Mouse (Mus musculus): ENCODE results near the gene Exo5.
A peak's percentile ranks its signal among the peaks of the same experiment; 100 is the strongest.

Gene Exo5

DNA sequence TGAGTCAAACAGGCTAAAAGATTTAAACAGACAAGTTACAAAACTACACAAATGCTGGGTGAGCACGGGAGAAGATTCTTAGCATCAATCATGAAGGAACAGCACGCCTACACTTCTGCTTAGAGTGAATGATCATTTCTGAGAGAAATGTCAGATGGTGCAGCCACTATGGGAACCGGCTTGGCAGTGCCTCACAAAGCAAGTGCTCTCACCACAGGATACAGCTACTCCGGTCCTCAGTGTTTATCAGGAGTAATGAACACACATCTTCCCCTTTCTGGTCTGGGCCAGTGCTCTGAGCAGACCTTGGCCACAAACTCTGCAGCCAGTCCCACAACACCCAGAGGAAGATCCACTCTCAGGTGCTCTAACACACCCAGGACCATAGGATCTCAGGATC lies 20.3 kb downstream of the Exo5 start:
- DNase-seq, result peak in 1 of 2 experiments; percentile 38

DNA sequence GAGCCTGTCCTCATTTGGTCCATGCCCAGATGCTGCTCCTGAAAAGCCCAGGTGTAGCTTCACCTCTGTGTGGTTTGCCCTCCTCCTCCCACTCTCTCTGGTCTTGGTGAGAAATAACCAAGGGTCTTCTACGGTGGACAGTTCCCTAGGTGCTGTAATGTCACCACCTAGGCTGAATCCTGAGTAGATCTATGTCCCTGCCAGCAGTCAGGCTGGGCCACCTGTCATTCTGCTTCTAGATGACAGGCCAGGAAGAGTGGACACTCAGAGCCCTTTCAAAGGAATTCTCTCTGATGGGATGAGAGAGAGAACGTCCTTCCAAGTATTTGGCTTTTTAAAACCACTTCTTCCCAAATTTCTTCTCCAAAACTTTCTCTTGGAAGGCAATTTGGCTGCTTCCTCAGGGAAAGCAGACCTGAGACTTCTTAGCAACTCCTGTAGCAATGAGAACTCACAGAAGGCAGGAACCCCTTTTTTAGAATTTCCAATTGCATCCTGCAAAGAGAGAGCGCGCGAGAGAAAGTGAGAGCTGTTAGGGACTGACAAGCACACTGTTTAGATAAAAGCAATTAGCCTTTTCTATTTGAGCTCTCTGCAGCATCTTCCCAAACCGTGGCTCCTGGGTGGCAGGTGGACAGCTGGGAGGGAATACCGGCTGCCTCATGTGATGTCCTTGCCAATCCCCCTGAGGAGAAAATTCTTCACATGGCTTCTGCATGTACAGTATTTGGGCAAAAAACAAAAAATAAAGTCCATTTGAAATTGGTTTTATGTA lies 28.8 kb downstream of the Exo5 start:
- DNase-seq, result peak in 1 of 2 experiments; percentile 45

DNA sequence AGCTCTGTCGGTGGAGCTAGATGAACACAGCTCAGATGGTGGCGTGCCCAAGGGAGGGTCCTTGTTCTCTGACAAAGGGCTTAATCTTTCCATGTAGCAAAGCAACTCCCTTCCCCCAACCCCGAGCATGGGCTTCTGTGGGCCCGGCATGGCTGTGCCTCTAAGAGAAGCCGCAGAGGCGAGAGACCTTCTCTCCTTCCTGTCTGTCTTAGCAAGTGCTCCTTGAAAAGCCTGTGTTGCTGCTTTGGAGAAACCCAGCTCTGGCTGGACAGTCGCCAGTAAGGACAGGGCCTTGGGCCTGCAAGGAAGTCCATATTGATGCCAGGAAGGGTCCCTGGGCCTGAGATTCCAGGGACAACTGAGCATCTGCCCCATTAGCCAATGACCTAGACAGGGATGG lies 29.6 kb downstream of the Exo5 start:
- peak; percentile 55 to 63 for DNase-seq

DNA sequence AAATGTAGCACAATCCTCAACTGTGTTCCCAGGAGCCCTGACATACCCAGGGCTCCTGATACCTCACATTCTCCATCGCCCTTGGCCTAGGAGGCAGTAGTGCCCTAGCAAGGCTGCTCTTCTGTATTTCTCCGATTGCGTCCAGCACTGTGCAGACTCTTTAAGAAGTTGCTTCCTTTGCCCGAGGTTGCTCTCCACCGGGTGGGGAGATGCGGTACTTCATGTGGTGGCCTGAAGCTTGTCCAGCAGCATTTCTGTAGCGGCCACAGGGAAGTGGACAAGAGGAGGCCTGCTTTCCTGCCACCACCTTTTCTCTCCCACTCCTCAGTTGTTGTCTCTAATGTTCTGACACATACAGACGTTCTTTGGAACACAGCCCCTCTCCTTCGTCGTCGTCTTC lies 30.2 kb downstream of the Exo5 start:
- peak; percentile 46 to 63 for DNase-seq

DNA sequence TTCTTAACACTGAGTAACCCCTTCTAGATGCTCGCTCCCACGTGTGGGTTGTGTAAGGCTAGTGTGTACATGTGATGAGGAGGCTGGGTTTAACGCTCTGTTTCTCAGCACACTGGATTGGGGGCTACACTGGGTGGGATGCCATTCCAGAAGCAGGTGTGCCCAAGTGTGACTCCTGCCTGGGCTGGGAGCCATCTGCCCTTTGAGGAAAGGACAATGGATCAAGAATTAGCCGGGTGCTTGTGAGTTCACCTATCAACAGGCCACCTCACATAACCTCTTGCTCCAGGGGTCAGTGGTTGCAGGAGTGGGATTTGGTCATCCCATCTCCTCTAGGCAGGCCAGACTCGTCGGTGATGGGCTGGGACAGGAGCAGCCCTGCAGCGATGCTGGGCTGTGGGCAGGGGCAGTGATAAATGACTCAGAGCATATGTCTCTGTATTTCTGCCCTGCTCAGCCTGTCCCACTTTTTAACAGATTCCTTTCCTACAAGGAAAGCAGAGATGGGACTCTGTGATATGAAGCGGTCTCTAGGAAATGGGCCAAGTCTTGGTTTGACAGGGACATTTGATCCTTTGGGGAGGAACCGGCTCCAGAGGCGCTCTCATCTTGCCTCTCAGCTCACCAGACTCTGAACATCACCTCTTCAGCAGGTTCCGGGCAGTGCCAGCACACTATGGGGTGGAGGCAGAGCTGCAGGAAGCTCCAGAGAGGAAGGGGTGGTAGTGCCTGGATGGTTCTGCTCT lies 31.0 kb downstream of the Exo5 start:
- peak; percentile 49 to 66 for DNase-seq

DNA sequence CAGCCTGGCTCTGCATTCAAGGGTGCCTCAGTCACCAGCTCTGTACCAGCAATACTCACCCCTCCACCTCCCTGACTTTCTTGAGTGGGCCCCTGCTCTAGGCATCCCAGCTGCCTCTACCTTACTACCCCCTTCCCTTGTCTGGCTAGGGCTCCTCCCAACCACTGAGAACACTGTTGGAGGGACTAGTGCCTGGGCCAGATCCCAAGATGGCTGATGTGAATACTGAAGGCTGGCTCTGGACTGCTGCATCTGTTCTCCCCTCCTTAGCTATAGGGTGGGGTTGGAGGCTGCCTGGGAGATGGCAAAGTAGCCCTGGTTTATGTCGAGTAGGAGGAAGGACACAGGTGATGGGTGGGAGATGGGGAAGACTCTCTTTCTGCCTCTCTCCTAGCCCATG lies 32.3 kb downstream of the Exo5 start:
- DNase-seq, result peak; percentile 41 to 59

DNA sequence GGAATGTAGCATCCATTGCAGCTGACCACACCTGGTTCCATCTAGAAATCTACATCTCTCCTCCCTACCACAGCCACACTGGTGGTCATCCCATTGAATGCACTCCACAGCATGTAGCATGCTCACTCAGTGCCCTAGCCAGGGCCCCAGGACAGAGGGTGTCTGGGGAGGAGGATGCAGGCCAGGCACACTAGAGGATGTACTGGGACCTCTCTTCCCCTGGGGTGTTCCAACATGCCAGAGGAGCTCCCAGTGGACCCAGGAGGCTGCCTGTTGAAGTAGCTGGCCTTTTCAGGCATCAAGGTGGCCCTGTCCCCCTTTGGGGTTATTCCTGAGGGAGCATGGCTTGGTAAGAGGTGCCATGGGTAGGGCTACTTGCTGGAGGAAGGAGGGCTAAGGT lies 32.9 kb downstream of the Exo5 start:
- DNase-seq, result no peak

DNA sequence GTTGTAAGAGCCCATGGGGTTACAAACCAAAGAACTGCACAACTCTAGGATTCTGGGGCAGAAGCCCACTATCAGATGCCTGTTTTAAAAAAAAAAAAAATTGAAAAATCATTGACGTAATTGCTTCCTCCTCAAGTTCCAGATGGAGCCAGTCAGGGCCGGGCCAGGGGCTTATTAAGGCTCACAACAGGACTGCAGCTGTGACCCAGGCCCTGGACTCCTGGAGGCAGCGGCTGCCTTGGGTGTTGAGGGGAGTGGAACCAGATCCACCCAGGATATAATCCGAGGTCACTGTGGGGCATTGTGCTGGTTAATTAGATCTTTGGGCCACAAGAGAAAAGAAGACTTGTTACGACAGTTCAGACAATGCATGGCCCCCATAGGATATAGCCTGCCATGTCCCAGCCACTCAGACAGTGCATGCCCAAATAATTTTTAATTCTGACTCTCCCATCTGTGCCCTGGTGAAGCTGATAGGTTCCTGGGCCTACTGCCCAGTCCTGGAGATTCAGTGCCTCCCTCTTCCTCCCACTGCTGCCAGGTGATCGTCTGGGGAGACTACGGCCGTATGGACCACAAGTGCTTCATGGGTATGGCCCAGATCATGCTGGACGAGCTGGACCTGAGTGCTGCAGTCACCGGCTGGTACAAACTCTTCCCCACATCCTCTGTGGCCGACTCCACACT lies 33.9 kb downstream of the Exo5 start:
- DNase-seq, result peak; percentile 87 to 93

DNA sequence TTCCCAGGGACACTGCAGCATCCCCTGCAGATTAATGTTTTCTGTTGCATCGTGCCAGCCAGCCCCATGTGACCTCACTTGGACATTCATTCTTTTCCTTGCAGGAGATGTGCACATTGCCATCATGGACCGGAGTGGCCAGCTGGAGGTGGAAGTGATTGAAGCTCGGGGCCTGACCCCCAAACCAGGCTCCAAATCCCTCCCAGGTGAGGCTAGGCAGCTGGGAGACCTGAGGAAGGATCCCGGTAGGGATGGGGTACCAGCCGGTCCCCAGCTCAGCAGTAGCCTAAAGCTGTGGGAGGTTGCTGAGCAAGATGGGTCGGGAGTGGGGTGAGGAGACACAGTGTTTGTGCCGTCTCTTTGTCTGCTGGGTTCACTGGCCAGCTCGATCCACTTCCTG lies 35.9 kb downstream of the Exo5 start:
- DNase-seq, result no peak

DNA sequence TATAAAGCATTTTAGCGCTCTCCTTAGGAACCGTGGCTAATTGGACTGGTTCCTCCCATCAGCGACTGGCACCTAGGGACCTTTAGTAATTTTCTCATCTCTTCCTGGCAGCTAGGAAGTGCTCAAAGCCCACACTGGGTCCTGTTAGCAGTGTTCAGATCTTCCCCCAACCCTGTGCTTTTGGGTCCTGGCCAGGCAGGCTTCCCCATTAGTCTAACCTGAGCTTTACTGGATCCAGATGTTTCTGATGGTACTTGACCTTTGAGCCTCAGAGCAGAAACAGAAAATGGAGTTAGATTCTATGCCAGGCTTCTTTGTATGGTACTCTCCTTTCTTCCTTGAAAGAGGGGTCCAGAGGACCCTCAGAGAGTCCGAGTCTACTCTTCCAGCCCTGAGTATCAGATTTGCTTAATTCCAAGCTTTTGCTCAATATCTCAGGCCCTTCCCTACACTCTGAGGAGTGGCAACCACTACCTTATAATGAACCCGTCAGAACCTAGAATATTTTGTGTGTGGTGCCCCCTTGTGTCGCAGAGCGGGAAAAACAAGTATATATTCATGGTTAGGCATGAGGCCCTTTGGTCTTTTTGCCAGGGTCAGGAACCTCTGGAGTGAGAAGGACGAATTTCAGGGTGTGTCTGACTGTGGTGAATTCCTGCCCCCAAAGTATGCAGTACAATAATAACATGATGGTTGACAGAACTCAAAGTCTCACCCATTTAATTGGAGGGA lies 37.3 kb downstream of the Exo5 start:
- peak; percentile 77 to 79 for DNase-seq

DNA sequence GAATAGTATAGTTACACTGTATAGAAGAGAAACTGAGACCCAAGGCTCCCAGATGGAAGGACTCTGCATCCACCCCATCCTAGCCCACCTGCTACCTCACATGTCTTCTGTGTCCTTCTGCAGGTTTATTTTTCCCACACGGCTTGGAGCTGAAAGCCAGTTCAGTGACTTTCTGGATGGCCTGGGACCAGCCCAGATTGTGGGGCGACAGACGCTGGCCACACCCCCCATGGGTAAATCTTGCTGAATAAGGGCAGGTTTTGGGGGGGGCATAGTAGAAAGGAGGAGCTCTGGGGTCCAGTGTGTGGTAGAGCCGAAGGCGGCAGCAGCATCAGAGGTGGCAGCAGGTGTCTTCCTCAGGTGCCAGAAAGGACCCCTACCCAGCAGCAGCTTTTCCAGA lies 38.0 kb downstream of the Exo5 start:
- DNase-seq, result peak; percentile 43 to 45

DNA sequence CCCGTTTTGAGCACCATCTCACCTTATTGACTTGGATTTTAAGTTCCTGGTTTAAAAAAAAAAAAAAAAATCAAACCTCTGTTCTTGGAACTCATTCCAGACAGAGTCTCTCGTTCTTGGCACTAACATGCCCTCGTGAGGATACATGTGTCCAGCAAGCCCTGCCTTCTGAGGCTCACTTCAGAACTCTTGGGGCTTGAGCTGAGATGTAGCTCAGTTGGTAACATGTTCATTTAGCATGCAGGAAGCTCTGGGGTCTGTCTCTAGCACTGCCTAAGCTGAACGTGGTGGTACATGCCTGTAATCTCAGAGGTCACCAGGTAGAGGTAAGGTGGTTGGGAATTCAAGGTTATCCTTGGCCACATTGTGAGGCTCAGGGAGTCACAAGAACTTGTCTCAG lies 38.7 kb downstream of the Exo5 start:
- DNase-seq, result no peak

DNA sequence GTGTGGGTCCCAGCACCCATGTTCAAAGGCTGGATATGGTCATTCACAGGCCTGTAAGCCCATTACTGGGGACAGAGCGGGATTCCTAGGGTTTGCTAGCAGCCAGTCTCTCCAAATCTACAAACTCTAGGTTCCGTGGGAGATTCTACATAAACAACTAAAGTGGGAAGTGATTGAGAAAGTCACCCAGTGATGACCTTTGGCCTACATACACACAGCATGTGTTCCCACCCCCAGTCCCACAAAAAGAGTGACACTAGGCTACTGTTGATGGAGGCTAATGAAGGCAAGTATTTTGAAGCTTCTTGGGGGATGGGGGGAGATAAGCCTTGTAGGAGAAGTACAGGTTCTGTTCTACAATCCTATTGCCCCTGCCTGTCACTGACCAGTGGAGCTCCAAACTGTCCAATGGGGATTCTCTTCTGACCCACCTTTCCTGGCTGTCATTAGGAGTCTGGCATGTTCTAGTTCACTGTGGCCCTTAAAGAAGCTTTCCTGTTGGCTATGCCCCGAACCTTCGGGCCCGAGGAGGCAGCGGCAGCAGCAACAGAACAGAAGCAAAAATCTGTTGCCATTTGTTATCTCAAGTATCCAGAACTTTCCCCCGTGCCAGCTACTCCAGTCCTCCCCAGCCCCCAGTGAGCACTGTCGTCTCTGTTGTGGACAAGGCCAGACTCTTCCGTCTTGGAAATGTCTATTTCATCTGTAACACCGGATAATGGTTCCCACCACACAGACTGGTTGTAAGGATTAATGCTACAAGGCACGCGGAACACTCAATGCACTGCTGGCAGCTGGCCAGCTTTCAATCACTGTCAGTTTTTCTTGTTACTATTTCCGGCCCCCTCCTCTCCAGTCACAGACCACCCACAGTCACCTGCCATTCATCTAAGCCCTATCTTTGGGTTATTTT lies 39.4 kb downstream of the Exo5 start:
- peak; percentile 42 to 49 for DNase-seq

DNA sequence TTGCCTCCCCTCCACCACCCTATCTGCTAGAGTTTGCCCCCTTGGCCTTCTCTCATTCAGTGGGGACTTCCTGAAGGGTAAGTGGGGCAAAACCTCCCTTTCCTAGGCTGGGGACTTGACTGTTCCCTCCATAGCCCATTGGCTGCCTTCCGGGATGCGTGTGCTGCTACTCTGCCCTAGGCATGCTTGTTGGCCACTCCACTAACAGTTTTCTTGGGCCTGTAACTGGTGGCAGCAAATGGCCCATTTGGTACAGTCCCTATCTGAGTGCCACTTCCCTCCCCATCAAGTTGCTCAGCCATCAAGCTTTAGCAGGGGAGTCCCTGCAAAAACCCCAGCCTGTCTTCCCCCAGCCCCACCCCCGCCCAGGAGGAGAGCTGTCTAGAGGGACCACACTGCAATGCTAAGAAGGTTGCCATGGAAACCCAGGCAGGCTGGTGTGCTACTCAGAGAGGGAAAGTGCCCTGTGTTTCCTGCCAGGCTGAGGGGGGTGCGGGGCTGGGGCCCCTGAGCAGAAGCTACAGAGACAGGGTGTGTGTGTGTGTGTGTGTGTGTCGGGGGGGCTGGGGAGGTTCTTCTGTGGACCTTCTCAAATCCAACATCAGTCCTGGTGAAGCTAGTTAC lies 42.7 kb downstream of the Exo5 start:
- peak; percentile 42 to 54 for DNase-seq

DNA sequence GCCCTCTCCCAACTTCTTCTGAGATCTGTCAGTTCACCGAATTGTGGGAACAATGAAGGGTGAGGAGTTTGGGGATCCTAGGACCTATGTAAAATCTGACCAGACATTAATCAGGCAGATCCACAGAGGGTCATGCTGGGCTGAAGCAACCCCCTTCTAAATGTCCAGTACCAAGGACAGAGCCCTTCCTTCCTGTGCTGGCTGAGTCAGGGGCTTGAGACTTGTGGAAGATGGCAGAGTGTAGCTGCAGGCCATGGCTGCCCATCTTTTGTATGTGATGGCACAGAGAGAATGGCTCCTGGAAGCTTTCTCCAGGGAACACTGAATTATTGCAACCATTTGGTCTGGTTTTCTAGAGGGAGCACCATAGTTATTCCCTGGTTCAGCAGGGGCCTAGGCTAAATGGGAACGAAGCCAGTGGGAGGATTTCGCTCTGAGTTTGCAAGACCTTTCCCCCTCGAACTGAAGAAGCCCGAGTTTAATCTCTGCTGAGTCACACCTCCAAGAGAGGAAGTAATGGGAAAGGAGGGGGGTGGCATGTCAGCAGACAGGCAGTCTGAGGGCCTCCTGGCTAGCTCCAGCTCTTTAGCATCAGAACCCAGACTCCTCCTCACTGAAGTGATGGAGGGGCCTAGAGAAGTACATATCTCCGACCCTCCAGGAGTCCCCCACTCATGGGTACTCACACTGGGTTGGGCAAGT lies 43.9 kb downstream of the Exo5 start:
- DNase-seq, result no peak

DNA sequence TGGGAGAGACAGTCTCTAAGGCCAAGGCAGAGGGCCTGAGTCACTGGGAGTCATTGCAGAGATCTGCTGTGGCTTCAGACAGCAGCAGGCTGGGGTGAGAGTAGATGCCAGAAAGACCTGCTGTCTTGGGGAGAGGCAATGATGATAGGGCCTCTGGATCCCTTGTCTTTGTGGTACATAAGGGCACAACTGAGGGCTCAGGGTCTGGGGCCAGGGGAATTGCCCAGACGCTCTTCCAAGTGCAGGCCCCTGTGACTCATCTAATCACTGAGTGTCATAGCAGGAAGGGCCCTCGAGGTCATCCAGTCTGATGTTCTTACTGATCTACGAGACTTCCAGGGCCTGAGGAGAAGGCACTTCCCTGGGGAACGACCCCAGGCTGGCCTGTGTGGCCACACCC lies 45.4 kb downstream of the Exo5 start:
- DNase-seq, result no peak

DNA sequence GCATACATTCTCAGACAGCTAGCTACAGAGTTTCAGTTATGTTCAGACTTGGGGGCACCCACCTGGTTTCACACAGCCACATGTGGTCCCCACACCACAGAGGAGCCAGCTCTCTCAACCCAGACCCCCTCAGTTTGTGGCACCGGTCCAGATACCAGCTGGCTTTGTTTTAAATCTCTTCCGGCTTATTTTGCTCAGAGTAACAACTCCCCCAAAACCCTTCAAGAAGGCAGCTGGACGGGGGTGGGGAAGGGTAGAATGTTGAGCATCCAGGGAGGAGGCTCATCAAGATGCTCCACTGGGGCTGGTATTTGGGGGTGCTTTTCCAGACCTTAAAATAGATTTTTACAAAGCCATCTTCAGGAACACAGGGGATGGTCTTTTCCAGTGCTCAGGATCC lies 46.1 kb downstream of the Exo5 start:
- DNase-seq, result peak; percentile 51 to 60

DNA sequence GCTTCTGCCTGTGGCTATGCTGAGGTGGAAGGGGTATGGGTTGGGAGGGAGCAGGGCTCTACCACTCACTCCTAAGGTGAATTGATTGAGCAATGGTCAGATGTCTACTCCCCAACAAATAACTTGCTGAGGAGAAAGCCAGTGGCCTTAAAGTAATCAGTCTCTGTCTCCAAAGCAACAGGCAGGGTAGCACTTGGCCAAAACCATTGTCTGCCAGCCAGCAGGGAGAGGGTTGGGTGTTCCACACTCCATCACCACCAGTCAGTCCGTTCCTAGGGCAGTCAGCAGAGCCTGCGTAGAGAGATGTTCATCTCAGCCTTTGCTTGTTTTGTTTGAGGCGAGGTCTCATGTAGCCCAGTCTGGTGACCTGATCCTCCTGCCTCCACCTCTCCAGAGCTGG lies 48.9 kb downstream of the Exo5 start:
- no peak for DNase-seq
